Mouse (Mus musculus): Measurements from ENCODE around the gene Rapgef6. TPM values are rescaled to one million over a fixed set of nuclear protein-coding genes. Genes with fewer than 3 reads are reported as not detected.
A peak's percentile ranks its signal among the peaks of the same experiment; 100 is the strongest.

The Rapgef6 gene
- total RNA-seq, 2 experiments from 2014 or later: 47.6 to 59.0 TPM

- ATAC-seq (replicated peaks; ENCODE audit: low FRiP score, low TSS enrichment, poor library complexity, severe bottlenecking): no peak
These were observed 201.8 kb downstream of the Rapgef6 start for GRCm38 (mm10) chr11:54724353-54725034.

- 0 out of 2 replicates have a peak, but pooled peaks have one; percentile 41 for ATAC-seq (replicated peaks; ENCODE audit: low FRiP score, low TSS enrichment, poor library complexity, severe bottlenecking)
These were observed 204.0 kb downstream of the Rapgef6 start for GRCm38 (mm10) chr11:54726571-54727062.

GRCm38 (mm10) chr11:54727327-54727901 lies 204.8 kb downstream of the Rapgef6 start:
- ATAC-seq (replicated peaks; ENCODE audit: low FRiP score, low TSS enrichment, poor library complexity, severe bottlenecking): no peak

- ATAC-seq (replicated peaks; ENCODE audit: low FRiP score, low TSS enrichment, poor library complexity, severe bottlenecking): no peak
These were observed 205.7 kb downstream of the Rapgef6 start for GRCm38 (mm10) chr11:54728371-54728770.

GRCm38 (mm10) chr11:54729311-54729710 lies 206.7 kb downstream of the Rapgef6 start:
- ATAC-seq (replicated peaks; ENCODE audit: low FRiP score, low TSS enrichment, poor library complexity, severe bottlenecking): no peak

- ATAC-seq (replicated peaks; ENCODE audit: low FRiP score, low TSS enrichment, poor library complexity, severe bottlenecking): no peak
These were observed 208.3 kb downstream of the Rapgef6 start for GRCm38 (mm10) chr11:54730931-54731330.

GRCm38 (mm10) chr11:54731367-54731766 lies 208.7 kb downstream of the Rapgef6 start:
- ATAC-seq (replicated peaks; ENCODE audit: low FRiP score, low TSS enrichment, poor library complexity, severe bottlenecking): no peak

- ATAC-seq (replicated peaks; ENCODE audit: low FRiP score, low TSS enrichment, poor library complexity, severe bottlenecking): no peak
These were observed 210.9 kb downstream of the Rapgef6 start for GRCm38 (mm10) chr11:54733546-54733945.

- ATAC-seq (replicated peaks; ENCODE audit: low FRiP score, low TSS enrichment, poor library complexity, severe bottlenecking): no peak
These were observed 212.5 kb downstream of the Rapgef6 start for GRCm38 (mm10) chr11:54735114-54735513.

GRCm38 (mm10) chr11:54736903-54737302 lies 214.3 kb downstream of the Rapgef6 start:
- no peak for ATAC-seq (replicated peaks; ENCODE audit: low FRiP score, low TSS enrichment, poor library complexity, severe bottlenecking)

GRCm38 (mm10) chr11:54739012-54739750 lies 216.5 kb downstream of the Rapgef6 start:
- ATAC-seq (replicated peaks; ENCODE audit: low FRiP score, low TSS enrichment, poor library complexity, severe bottlenecking): peak; percentile 61; the same call in 1 of the 2 replicates

GRCm38 (mm10) chr11:54741330-54741729 lies 218.7 kb downstream of the Rapgef6 start:
- no peak for ATAC-seq (replicated peaks; ENCODE audit: low FRiP score, low TSS enrichment, poor library complexity, severe bottlenecking)

- no peak for ATAC-seq (replicated peaks; ENCODE audit: low FRiP score, low TSS enrichment, poor library complexity, severe bottlenecking)
These were observed 221.6 kb downstream of the Rapgef6 start for GRCm38 (mm10) chr11:54744231-54744630.

Other genes starting within 250 kb of the Rapgef6 start
- gene Acsl6, start 219.0 kb upstream of the Rapgef6 start, total RNA-seq (2014; fragmentation: Nextera tagmentation): 11.9 and 22.5 TPM in 2 replicates
- 20.0 and 23.1 TPM in 2 replicates for gene Acsl6, start 219.0 kb upstream of the Rapgef6 start, total RNA-seq (2017)
- gene Meikin, start 152.2 kb upstream of the Rapgef6 start, total RNA-seq (2014; fragmentation: Nextera tagmentation): not detected in 2 replicates
- not detected in 2 replicates for gene Meikin, start 152.2 kb upstream of the Rapgef6 start, total RNA-seq (2017)
- gene Fnip1, start 84.6 kb upstream of the Rapgef6 start, total RNA-seq (2014; fragmentation: Nextera tagmentation): 13.6 and 20.0 TPM in 2 replicates
- 18.2 and 25.4 TPM in 2 replicates for gene Fnip1, start 84.6 kb upstream of the Rapgef6 start, total RNA-seq (2017)